Mouse (Mus musculus): Measurements from ENCODE around the gene Fkbp9. TPM values are rescaled to one million over a fixed set of nuclear protein-coding genes. Genes with fewer than 3 reads are reported as not detected.

The Fkbp9 gene
- polyA plus RNA-seq, 1 experiment from 2014 or later: 23.9 TPM

DNA sequence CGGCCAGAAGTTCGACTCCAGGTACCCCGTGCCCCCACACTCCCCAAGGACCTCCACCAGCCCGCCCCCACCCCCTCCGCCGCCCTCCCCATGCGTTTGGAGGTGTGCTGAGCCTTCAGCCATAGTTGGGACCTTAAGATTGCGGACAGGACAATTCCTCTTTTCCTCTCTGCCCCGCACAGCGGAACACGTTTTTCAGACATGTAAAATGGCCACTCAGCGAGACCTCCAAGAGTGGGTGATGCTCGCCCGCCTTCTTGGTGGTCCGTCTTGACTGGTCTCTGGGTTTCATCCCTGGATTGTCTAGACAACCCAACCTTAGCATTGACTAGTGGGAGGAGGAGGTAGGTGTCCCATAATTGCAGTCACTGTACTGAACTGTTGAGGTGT, 543 bp downstream of the Fkbp9 start:
- peaks cover 9% of the 10 kb centered on the region for H3K27me3 ChIP-seq (ENCODE audit: control insufficient read depth, insufficient read depth, low read depth, low read length)
- H3K27ac ChIP-seq (ENCODE audit: low read length): no peak overlapping the region
- peak overlapping the region; percentile 77 for H3K4me2 ChIP-seq (ENCODE audit: low read depth, low read length)
- peaks cover 9% of the 10 kb centered on the region for H3K4me1 ChIP-seq (ENCODE audit: control insufficient read depth, low read depth, low read length)
- ATAC-seq (ENCODE audit: low read depth): no peak
- H3K9me3 ChIP-seq (replicated peaks; ENCODE audit: control insufficient read depth, low read length): no peaks in the 10 kb centered on the region
- peak overlapping the region; percentile 67 for H3K4me3 ChIP-seq (ENCODE audit: low read depth, low read length)
- peak overlapping the region; percentile 64 for H3K9ac ChIP-seq (ENCODE audit: low read depth, low read length)
- H3K36me3 ChIP-seq (ENCODE audit: control insufficient read depth, insufficient read depth): no peaks in the 10 kb centered on the region
- WGBS (ENCODE audit: insufficient replicate concordance): 3% methylated on average over 15 of the region's 15 CpGs

DNA sequence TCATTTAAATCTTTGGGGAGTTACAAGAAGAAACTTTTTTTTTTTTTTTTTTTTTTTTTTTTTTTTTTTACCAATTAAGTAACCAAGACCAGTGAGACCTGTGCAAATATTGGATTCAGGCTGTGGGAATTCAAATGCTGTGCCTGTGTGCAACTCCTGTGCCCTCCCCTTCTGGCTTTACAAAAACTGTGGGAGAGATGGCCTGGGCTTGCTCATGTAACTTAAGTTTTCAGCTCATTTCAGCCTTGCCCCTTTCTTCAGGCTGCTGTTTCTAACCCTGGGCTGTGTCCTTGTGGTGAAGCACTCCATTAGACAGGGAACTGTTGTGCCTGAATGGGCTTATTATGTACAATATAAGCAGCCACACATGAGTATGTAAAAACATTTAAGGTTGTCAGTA, 971 bp downstream of the Fkbp9 start:
- no peak overlapping the region for H3K27ac ChIP-seq (ENCODE audit: low read length)
- peak overlapping the region; percentile 77 for H3K4me2 ChIP-seq (ENCODE audit: low read depth, low read length)
- no peak for ATAC-seq (ENCODE audit: low read depth)
- no peaks in the 10 kb centered on the region for H3K36me3 ChIP-seq (ENCODE audit: control insufficient read depth, insufficient read depth)
- no peak overlapping the region for H3K9ac ChIP-seq (ENCODE audit: low read depth, low read length)
- H3K4me3 ChIP-seq (ENCODE audit: low read depth, low read length): peak overlapping the region; percentile 67
- peaks cover 9% of the 10 kb centered on the region for H3K27me3 ChIP-seq (ENCODE audit: control insufficient read depth, insufficient read depth, low read depth, low read length)
- H3K4me1 ChIP-seq (ENCODE audit: control insufficient read depth, low read depth, low read length): peaks cover 9% of the 10 kb centered on the region
- no peaks in the 10 kb centered on the region for H3K9me3 ChIP-seq (replicated peaks; ENCODE audit: control insufficient read depth, low read length)

- Histone ChIP-seq H3K9me3 (replicated peaks; ENCODE audit: control insufficient read depth, low read length) (no peaks in the 10 kb centered on the region), H3K27me3 (ENCODE audit: control insufficient read depth, insufficient read depth, low read depth, low read length) (peaks cover 9% of the 10 kb centered on the region), H3K4me2 (ENCODE audit: low read depth, low read length) (no peak overlapping the region), H3K27ac (ENCODE audit: low read length) (no peak overlapping the region), H3K36me3 (ENCODE audit: control insufficient read depth, insufficient read depth) (no peaks in the 10 kb centered on the region), H3K4me1 (ENCODE audit: control insufficient read depth, low read depth, low read length) (peaks cover 15% of the 10 kb centered on the region), H3K9ac (ENCODE audit: low read depth, low read length) (no peak overlapping the region), H3K4me3 (ENCODE audit: low read depth, low read length) (no peak overlapping the region)
- WGBS (ENCODE audit: insufficient replicate concordance): 75% methylated on average over 5 of the region's 5 CpGs
- no peak for ATAC-seq (ENCODE audit: low read depth)
These were observed 2.9 kb downstream of the Fkbp9 start for GRCm38 (mm10) chr6:56834769-56835168.

- no peak overlapping the region for H3K9ac ChIP-seq (ENCODE audit: low read depth, low read length)
- H3K36me3 ChIP-seq (ENCODE audit: control insufficient read depth, insufficient read depth): no peaks in the 10 kb centered on the region
- H3K4me2 ChIP-seq (ENCODE audit: low read depth, low read length): no peak overlapping the region
- no peak overlapping the region for H3K27ac ChIP-seq (ENCODE audit: low read length)
- no peaks in the 10 kb centered on the region for H3K9me3 ChIP-seq (replicated peaks; ENCODE audit: control insufficient read depth, low read length)
- peaks cover 15% of the 10 kb centered on the region for H3K4me1 ChIP-seq (ENCODE audit: control insufficient read depth, low read depth, low read length)
- H3K27me3 ChIP-seq (ENCODE audit: control insufficient read depth, insufficient read depth, low read depth, low read length): peaks cover 9% of the 10 kb centered on the region
- no peak for ATAC-seq (ENCODE audit: low read depth)
- 76% methylated on average over 10 of the region's 10 CpGs for WGBS (ENCODE audit: insufficient replicate concordance)
- H3K4me3 ChIP-seq (ENCODE audit: low read depth, low read length): no peak overlapping the region
These were observed 3.7 kb downstream of the Fkbp9 start for GRCm38 (mm10) chr6:56835532-56835931.

DNA sequence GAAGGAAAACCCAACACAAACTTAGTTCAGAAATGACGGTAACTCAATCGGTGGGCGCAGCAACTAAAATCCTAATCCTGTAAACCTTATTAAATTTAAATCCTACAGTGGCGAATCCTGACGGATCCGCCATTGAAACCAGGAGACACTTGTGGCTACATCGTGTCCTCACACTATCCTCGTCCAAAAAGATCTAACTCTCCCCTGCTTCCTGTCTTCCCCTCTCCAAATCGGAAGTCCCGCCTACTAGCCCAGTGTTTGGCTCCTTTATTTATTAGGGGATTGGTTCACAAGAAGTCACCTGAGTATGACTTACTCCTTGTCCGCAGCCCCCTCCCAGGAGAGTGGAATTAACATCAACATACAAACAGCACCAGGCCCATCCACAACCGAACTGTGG, 5.3 kb downstream of the Fkbp9 start:
- no peak overlapping the region for H3K4me2 ChIP-seq (ENCODE audit: low read depth, low read length)

DNA sequence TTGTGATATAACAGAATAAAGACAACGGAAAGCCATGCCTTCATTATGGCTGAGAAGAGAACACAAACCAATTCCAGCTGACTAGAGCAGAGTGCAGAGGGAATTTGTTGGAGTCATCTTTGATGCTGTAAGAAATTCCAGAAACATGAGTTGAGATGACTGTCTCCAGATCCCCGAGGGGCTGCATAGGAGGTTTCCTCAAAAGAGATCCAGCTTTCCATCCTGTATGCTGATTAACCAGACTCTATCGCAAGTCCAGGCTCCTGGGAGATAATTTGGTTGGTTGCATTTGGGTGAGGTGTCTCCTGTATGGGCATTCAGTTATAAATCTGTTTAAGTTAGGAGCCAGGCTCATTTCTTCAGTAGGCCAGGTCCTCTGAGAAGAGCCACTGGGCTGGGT, 5.8 kb downstream of the Fkbp9 start:
- Histone ChIP-seq H3K4me1 (ENCODE audit: control insufficient read depth, low read depth, low read length) (peaks cover 10% of the 10 kb centered on the region), H3K4me2 (ENCODE audit: low read depth, low read length) (no peak overlapping the region), H3K9ac (ENCODE audit: low read depth, low read length) (no peak overlapping the region), H3K36me3 (ENCODE audit: control insufficient read depth, insufficient read depth) (no peaks in the 10 kb centered on the region), H3K4me3 (ENCODE audit: low read depth, low read length) (no peak overlapping the region), H3K27ac (ENCODE audit: low read length) (no peak overlapping the region), H3K9me3 (replicated peaks; ENCODE audit: control insufficient read depth, low read length) (no peaks in the 10 kb centered on the region), H3K27me3 (ENCODE audit: control insufficient read depth, insufficient read depth, low read depth, low read length) (no peaks in the 10 kb centered on the region)
- whole genome bisulfite sequencing (ENCODE audit: insufficient replicate concordance): 69% methylated on average over 3 of the region's 3 CpGs
- no peak for ATAC-seq (ENCODE audit: low read depth)

More for the DNA sequence above, 5.3 kb downstream of the Fkbp9 start:
- Histone ChIP-seq H3K27ac (ENCODE audit: low read length) (no peak overlapping the region), H3K36me3 (ENCODE audit: control insufficient read depth, insufficient read depth) (no peaks in the 10 kb centered on the region), H3K4me1 (ENCODE audit: control insufficient read depth, low read depth, low read length) (peaks cover 10% of the 10 kb centered on the region), H3K4me3 (ENCODE audit: low read depth, low read length) (no peak overlapping the region), H3K9me3 (replicated peaks; ENCODE audit: control insufficient read depth, low read length) (no peaks in the 10 kb centered on the region), H3K27me3 (ENCODE audit: control insufficient read depth, insufficient read depth, low read depth, low read length) (peaks cover 4% of the 10 kb centered on the region), H3K9ac (ENCODE audit: low read depth, low read length) (no peak overlapping the region)
- no peak for ATAC-seq (ENCODE audit: low read depth)
- 80% methylated on average over 12 of the region's 12 CpGs for WGBS (ENCODE audit: insufficient replicate concordance)

- Histone ChIP-seq H3K36me3 (ENCODE audit: control insufficient read depth, insufficient read depth) (no peaks in the 10 kb centered on the region), H3K27ac (ENCODE audit: low read length) (no peak overlapping the region), H3K9ac (ENCODE audit: low read depth, low read length) (no peak overlapping the region), H3K4me1 (ENCODE audit: control insufficient read depth, low read depth, low read length) (peaks cover 27% of the 10 kb centered on the region), H3K4me3 (ENCODE audit: low read depth, low read length) (no peak overlapping the region), H3K9me3 (replicated peaks; ENCODE audit: control insufficient read depth, low read length) (no peaks in the 10 kb centered on the region), H3K27me3 (ENCODE audit: control insufficient read depth, insufficient read depth, low read depth, low read length) (no peaks in the 10 kb centered on the region), H3K4me2 (ENCODE audit: low read depth, low read length) (no peak overlapping the region)
- 77% methylated on average over 3 of the region's 3 CpGs for WGBS (ENCODE audit: insufficient replicate concordance)
- ATAC-seq (ENCODE audit: low read depth): no peak
These were observed 11.4 kb downstream of the Fkbp9 start for GRCm38 (mm10) chr6:56843229-56843628.

DNA sequence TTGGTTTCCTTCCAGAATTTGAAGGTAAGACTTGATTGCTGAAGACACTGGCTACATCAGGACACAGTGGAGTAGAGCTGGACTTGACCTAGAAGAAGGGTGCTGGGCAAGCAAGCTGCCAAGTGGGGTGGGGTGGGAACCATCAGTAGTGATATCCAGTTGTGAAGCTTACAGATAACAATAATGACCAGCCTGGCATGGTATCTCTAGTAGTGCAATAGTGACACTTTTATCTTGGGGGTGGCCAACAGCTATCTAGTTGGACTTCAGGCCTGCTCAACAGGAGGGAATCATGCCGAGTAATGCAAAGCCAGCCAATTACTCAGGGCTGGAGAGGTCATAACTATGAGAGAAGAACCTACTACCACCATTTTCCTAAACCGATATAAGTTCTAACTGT, 12.5 kb downstream of the Fkbp9 start:
- Histone ChIP-seq H3K4me2 (ENCODE audit: low read depth, low read length) (peak overlapping the region; percentile 17; the same call in 1 of the 2 replicates), H3K27ac (ENCODE audit: low read length) (no peak overlapping the region), H3K4me1 (ENCODE audit: control insufficient read depth, low read depth, low read length) (peaks cover 21% of the 10 kb centered on the region), H3K27me3 (ENCODE audit: control insufficient read depth, insufficient read depth, low read depth, low read length) (no peaks in the 10 kb centered on the region), H3K9ac (ENCODE audit: low read depth, low read length) (no peak overlapping the region), H3K4me3 (ENCODE audit: low read depth, low read length) (no peak overlapping the region), H3K9me3 (replicated peaks; ENCODE audit: control insufficient read depth, low read length) (no peaks in the 10 kb centered on the region), H3K36me3 (ENCODE audit: control insufficient read depth, insufficient read depth) (no peaks in the 10 kb centered on the region)
- ATAC-seq (ENCODE audit: low read depth): peak; percentile 92
- 50% methylated on average over 2 of the region's 2 CpGs for WGBS (ENCODE audit: insufficient replicate concordance)

GRCm38 (mm10) chr6:56848974-56849373, 17.1 kb downstream of the Fkbp9 start:
- 75% methylated on average over 3 of the region's 3 CpGs for WGBS (ENCODE audit: insufficient replicate concordance)
- no peak for ATAC-seq (ENCODE audit: low read depth)
- Histone ChIP-seq H3K4me3 (ENCODE audit: low read depth, low read length) (no peak overlapping the region), H3K27ac (ENCODE audit: low read length) (no peak overlapping the region), H3K36me3 (ENCODE audit: control insufficient read depth, insufficient read depth) (no peaks in the 10 kb centered on the region), H3K9me3 (replicated peaks; ENCODE audit: control insufficient read depth, low read length) (no peaks in the 10 kb centered on the region), H3K4me2 (ENCODE audit: low read depth, low read length) (no peak overlapping the region), H3K4me1 (ENCODE audit: control insufficient read depth, low read depth, low read length) (peaks cover 23% of the 10 kb centered on the region), H3K9ac (ENCODE audit: low read depth, low read length) (no peak overlapping the region), H3K27me3 (ENCODE audit: control insufficient read depth, insufficient read depth, low read depth, low read length) (no peaks in the 10 kb centered on the region)

DNA sequence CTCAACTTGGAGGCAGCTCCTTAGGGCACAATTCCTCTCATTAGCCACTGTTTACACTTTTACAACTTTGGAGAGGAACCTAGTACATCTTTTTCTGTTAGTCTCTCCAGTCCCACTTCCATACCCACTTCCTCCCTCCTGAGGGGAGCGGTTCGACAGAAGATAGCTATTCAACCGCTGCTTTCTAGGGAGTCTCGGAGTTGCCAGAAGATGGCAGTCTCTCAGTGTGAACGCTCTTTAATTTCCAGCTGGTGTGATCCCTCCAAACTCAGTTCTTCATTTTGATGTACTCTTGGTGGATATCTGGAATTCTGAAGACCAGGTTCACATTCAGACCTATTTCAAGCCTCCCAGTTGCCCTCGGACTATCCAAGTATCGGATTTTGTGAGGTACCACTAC, 18.5 kb downstream of the Fkbp9 start:
- 51% methylated on average over 7 of the region's 7 CpGs for WGBS (ENCODE audit: insufficient replicate concordance)
- H3K4me1 ChIP-seq (ENCODE audit: control insufficient read depth, low read depth, low read length): peaks cover 10% of the 10 kb centered on the region
- ATAC-seq (ENCODE audit: low read depth): no peak
- H3K9me3 ChIP-seq (replicated peaks; ENCODE audit: control insufficient read depth, low read length): no peaks in the 10 kb centered on the region
- no peak overlapping the region for H3K4me3 ChIP-seq (ENCODE audit: low read depth, low read length)
- no peaks in the 10 kb centered on the region for H3K36me3 ChIP-seq (ENCODE audit: control insufficient read depth, insufficient read depth)
- H3K9ac ChIP-seq (ENCODE audit: low read depth, low read length): no peak overlapping the region
- H3K4me2 ChIP-seq (ENCODE audit: low read depth, low read length): no peak overlapping the region
- no peak overlapping the region for H3K27ac ChIP-seq (ENCODE audit: low read length)
- H3K27me3 ChIP-seq (ENCODE audit: control insufficient read depth, insufficient read depth, low read depth, low read length): no peaks in the 10 kb centered on the region
